Mouse (Mus musculus) megakaryocyte progenitor cell, adult 5-6 weeks (primary cell): ENCODE measurements around the gene Zfp605. TPM values are rescaled to one million over a fixed set of nuclear protein-coding genes. Genes with fewer than 3 reads are reported as not detected.
A peak's percentile ranks its signal among the peaks of the same experiment; 100 is the strongest.
"Not testable (repeated sequence)": the region's sequence is repeated elsewhere in the genome, so short reads cannot be mapped to it uniquely, and the experiment has no call there.

Experiments used
- ATAC-seq: replicated peaks from 2 replicates; pipeline ENCODE4 v1.8.0; 2016; ENCODE audit warnings: mild to moderate bottlenecking, moderate TSS enrichment, inconsistent platforms; ENCODE audit not compliant: poor library complexity
- total RNA-seq, 2 experiments: library from RNA; stranded (forward) in 1 of 2; stranded (reverse) in 1 of 2; fragments of 157-497, 149-512 nt in 1 of 2; fragments of 200-1000 nt in 1 of 2; gene quantifications; 2 replicates each; pipeline versions ENCODE4 v1.2.3 to v1.2.4; 2015 to 2017

Zfp605 gene
- total RNA-seq, 2 experiments from 2014 or later = 6.7 to 7.3 TPM

GRCm38 (mm10) chr5:110106901-110107564, 2.9 kb upstream of the Zfp605 start:
- no peak for ATAC-seq

GRCm38 (mm10) chr5:110107581-110108304, 2.1 kb upstream of the Zfp605 start, which contains the start of gene Gtpbp6:
Gene Gtpbp6, minus strand, starts transcription at chr5:110108197.
- peak; percentile 66 for ATAC-seq

DNA sequence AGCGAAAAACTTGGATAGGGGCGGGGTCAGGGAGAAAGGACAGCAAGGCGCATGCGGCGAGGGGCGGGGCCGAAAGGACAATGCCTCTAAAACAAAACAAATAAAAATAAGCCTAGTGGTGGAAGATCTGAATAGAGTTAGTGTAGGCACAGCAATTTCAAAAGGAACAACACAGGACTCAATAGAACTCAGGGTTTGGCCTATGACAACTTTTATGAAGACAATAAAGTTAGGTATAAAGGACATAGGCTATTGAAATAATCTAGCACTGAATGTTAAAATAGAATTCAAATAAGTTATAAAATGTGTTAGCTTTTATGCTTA, 1.6 kb upstream of the Zfp605 start:
- no peak for ATAC-seq

DNA sequence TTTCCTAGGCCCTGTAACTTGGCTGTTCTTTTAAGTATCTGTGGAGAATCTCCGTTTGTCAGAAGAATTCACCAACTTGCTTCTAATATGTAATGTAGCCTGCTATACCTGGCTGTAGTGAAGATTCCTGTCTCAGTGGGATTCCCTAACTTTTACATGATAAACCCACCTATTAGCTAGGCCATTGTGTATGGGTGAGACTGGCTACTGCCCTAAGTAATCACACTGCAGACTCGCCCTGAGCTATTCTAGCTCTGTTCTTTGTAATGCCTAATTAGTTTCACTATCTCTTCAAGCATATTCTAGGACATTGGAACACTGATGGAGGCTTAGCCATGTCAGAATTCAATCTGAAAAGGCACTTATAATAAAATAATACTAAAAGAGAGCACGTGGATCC, 12.5 kb downstream of the Zfp605 start:
- not testable (repeated sequence) for ATAC-seq

- ATAC-seq = peak; percentile 98
Observed at GRCm38 (mm10) chr5:110135293-110136086, 25.6 kb downstream of the Zfp605 start, which contains the start of gene Chfr. Gene Chfr, plus strand, starts transcription at chr5:110135842.

GRCm38 (mm10) chr5:110136087-110136464, 26.2 kb downstream of the Zfp605 start:
- ATAC-seq = no peak

GRCm38 (mm10) chr5:110137816-110138215, 27.9 kb downstream of the Zfp605 start:
- no peak for ATAC-seq

- ATAC-seq = no peak
Observed at GRCm38 (mm10) chr5:110139325-110139724, 29.4 kb downstream of the Zfp605 start.

- ATAC-seq = no peak
Observed at GRCm38 (mm10) chr5:110140424-110140823, 30.5 kb downstream of the Zfp605 start.

GRCm38 (mm10) chr5:110142309-110142708, 32.4 kb downstream of the Zfp605 start:
- peak; percentile 76 for ATAC-seq

DNA sequence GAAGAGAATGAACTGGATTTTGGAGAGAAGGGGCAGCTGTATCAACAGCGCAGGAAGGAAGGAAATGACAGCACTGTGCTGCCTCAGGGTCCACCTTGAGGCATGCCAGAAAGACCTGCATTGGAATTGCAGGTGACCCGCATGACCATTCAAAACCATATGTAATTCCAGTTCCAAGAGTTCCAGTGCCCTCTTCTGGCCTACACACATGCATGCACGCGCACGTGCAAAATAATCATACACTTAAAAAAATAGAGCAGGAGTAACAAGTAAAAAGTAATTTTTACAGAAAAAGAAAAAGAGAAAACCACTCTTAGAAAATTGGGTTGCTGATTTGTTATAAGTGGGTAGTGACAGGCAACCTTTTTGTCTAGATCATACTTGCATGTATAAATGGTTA, 33.1 kb downstream of the Zfp605 start:
- ATAC-seq = peak; percentile 75

- ATAC-seq = no peak
Observed at GRCm38 (mm10) chr5:110169374-110169773, 59.5 kb downstream of the Zfp605 start.

DNA sequence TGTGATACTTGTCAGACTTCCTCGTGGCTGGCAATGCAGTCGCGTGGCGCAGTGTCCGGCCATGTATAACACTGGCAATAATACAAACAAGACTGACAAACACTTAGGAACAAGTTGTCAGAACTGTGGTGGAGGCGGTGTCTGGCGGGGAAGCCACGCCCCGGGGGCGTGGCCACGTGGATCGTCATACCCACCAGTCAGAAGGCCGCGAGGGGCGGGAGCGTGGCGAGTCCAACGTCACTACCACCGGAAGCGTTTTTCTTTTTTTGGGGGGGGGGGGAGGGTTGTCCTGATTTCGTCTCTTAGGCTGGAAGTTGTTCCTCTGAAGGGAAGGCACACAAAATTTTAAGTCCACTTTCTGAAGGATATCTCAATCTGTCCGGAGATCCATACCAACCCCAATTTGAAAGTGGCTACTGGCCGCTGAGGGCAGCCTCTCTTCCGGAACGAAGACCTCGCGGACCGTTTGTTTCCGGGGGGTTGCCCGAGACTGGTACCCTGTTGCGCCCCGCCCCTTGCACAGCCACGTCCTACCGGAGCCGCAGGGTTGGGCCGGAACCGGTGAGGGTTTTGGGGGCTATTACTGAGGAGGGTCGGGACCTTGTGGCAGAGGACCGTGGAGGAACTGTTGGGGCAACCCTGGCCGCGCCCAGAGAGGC, 66.6 kb downstream of the Zfp605 start, which contains the start of gene Golga3:
TSS of gene Golga3 (plus strand) at position 340 of the 659 bp plus-strand sequence.
- peak; percentile 86 for ATAC-seq

GRCm38 (mm10) chr5:110177021-110177420, 67.1 kb downstream of the Zfp605 start:
- peak; percentile 17 for ATAC-seq

GRCm38 (mm10) chr5:110178628-110179027, 68.7 kb downstream of the Zfp605 start:
- ATAC-seq = no peak

Other genes starting within 250 kb of the Zfp605 start
- 20.3 and 27.1 TPM in 2 replicates for gene Gm15446, start 186.7 kb upstream of the Zfp605 start, total RNA-seq (2015)
- 31.0 and 137 TPM in 2 replicates for gene Gm15446, start 186.7 kb upstream of the Zfp605 start, total RNA-seq (2017)
- 45.4 and 52.6 TPM in 2 replicates for gene Zfp932, start 113.6 kb upstream of the Zfp605 start, total RNA-seq (2015)
- gene Zfp932, start 113.6 kb upstream of the Zfp605 start, total RNA-seq (2017) = 82.5 and 102 TPM in 2 replicates
- gene Gm17655, start 37.6 kb upstream of the Zfp605 start, total RNA-seq (2015) = 4.1 and 7.2 TPM in 2 replicates
- gene Gm17655, start 37.6 kb upstream of the Zfp605 start, total RNA-seq (2017) = 6.0 and 29.3 TPM in 2 replicates
- gene Gm35315, start 15.7 kb upstream of the Zfp605 start, total RNA-seq (2015) = 1.7 and 3.0 TPM in 2 replicates
- gene Gm35315, start 15.7 kb upstream of the Zfp605 start, total RNA-seq (2017) = 1.2 and 1.6 TPM in 2 replicates
- gene Plcxd1, start 10.1 kb upstream of the Zfp605 start, total RNA-seq (2015) = not detected in 2 replicates
- gene Plcxd1, start 10.1 kb upstream of the Zfp605 start, total RNA-seq (2017) = 0.17 TPM in 1 of 2 replicates, not detected in the other
- gene Gtpbp6, start 1.9 kb upstream of the Zfp605 start, total RNA-seq (2015) = 12.0 and 12.7 TPM in 2 replicates
- gene Gtpbp6, start 1.9 kb upstream of the Zfp605 start, total RNA-seq (2017) = 17.3 and 19.8 TPM in 2 replicates
- gene Chfr, start 25.8 kb downstream of the Zfp605 start, total RNA-seq (2015) = 29.1 and 34.6 TPM in 2 replicates
- gene Chfr, start 25.8 kb downstream of the Zfp605 start, total RNA-seq (2017) = 43.9 and 57.1 TPM in 2 replicates
- gene Golga3, start 66.6 kb downstream of the Zfp605 start, total RNA-seq (2015) = 11.9 and 13.7 TPM in 2 replicates
- 21.4 and 22.6 TPM in 2 replicates for gene Golga3, start 66.6 kb downstream of the Zfp605 start, total RNA-seq (2017)
- 40.9 and 44.1 TPM in 2 replicates for gene Ankle2, start 120.9 kb downstream of the Zfp605 start, total RNA-seq (2015)
- gene Ankle2, start 120.9 kb downstream of the Zfp605 start, total RNA-seq (2017) = 52.5 and 52.6 TPM in 2 replicates
- 42.9 and 47.8 TPM in 2 replicates for gene Pgam5, start 159.8 kb downstream of the Zfp605 start, total RNA-seq (2015)
- 32.7 and 35.3 TPM in 2 replicates for gene Pgam5, start 159.8 kb downstream of the Zfp605 start, total RNA-seq (2017)
- gene Pxmp2, start 176.1 kb downstream of the Zfp605 start, total RNA-seq (2015) = 9.8 and 13.5 TPM in 2 replicates
- gene Pxmp2, start 176.1 kb downstream of the Zfp605 start, total RNA-seq (2017) = 6.2 and 9.1 TPM in 2 replicates
- 61.4 and 77.1 TPM in 2 replicates for gene Pole, start 176.2 kb downstream of the Zfp605 start, total RNA-seq (2015)
- gene Pole, start 176.2 kb downstream of the Zfp605 start, total RNA-seq (2017) = 40.5 and 41.6 TPM in 2 replicates
- gene P2rx2, start 233.1 kb downstream of the Zfp605 start, total RNA-seq (2015) = not detected in 2 replicates
- gene P2rx2, start 233.1 kb downstream of the Zfp605 start, total RNA-seq (2017) = not detected in 2 replicates
- not detected in 2 replicates for gene Lrcol1, start 234.6 kb downstream of the Zfp605 start, total RNA-seq (2015)
- not detected in 2 replicates for gene Lrcol1, start 234.6 kb downstream of the Zfp605 start, total RNA-seq (2017)